Mouse (Mus musculus) lung, postnatal 10 days (tissue): ENCODE measurements at regions not wholly inside any gene's neighbourhood (a gene's known extent, or its start where the extent isn't known, plus 50 kb on each side); places are given as distances from the start of the nearest gene placed in this dataset.
A peak's percentile ranks its signal among the peaks of the same experiment; 100 is the strongest.

Experiments
- DNase-seq: peaks from one replicate; pipeline ENCODE4 v3.0.0; 2021

- no peak for DNase-seq
Observed at GRCm38 (mm10) chr5:127129495-127129894, 112.1 kb upstream of the Tmem132c start.

GRCm38 (mm10) chr5:127134441-127134840 lies 107.2 kb upstream of the Tmem132c start:
- peak; percentile 8 for DNase-seq

- no peak for DNase-seq
Observed at GRCm38 (mm10) chr5:127140651-127141050, 101.0 kb upstream of the Tmem132c start.

GRCm38 (mm10) chr5:127160292-127160691 lies 81.3 kb upstream of the Tmem132c start:
- peak; percentile 32 for DNase-seq

GRCm38 (mm10) chr5:127163376-127163775 lies 78.2 kb upstream of the Tmem132c start:
- peak; percentile 19 for DNase-seq

GRCm38 (mm10) chr5:127189021-127189420 lies 52.6 kb upstream of the Tmem132c start:
- DNase-seq = no peak
